10 mouse cellular contexts compared by ENCODE assay signal in the genomic region with DNA sequence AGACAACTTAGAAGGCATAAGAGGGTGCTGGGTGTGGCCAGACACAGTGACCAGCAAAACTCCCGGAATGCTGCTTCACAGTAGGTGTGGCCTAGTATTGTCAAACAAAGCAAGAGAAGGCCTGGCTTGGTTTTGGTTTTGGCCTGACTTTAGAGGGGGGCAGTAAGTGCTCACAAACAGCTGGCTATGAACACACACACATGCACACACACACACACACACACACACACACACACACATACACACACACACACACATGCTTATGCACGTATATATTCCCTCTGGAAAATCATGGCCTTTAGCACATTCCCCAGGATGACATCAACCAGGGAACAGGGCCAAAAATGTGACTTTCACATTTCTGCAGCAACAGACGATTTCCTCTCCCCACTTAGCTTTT.
DNase-seq lines count a peak whose midpoint lies in the region; ATAC-seq and TF ChIP-seq lines count a peak whose summit lies in the region.
"Had no signal": no experiment of that assay in that cellular context is flagged by ENCODE, and none has a peak within 500 bp of the region (broad histone marks: within the 10 kb centered on the region; RNA-seq: fewer than 3 reads in every experiment).

No protein-coding gene starts in this region.

- no peak for TF ChIP-seq POLR2A in embryonic fibroblast, embryonic 13.5 days (IDR thresholded peaks at IDR 0.05; ENCODE audit: low read depth, low read length)

- H3K27me3 ChIP-seq in kidney, embryonic 15.5 days: peaks cover 16% of the 10 kb centered on the region
- H3K27me3 ChIP-seq in Patski: no peaks in the 10 kb centered on the region

- H3K4me1 ChIP-seq in kidney, embryonic 15.5 days: no peaks in the 10 kb centered on the region
- H3K4me1 ChIP-seq in embryonic fibroblast, embryonic 13.5 days (ENCODE audit: control insufficient read depth, insufficient read depth, low read length): no peaks in the 10 kb centered on the region
- H3K4me1 ChIP-seq: limb, embryonic 12.5 days; midbrain, embryonic 12.5 days had no signal

- H3K36me3 ChIP-seq in kidney, embryonic 15.5 days: no peaks in the 10 kb centered on the region
- H3K36me3 ChIP-seq: limb, embryonic 12.5 days; midbrain, embryonic 12.5 days had no signal

- no peak for TF ChIP-seq CTCF in Patski (IDR thresholded peaks at IDR 0.05)
- TF ChIP-seq CTCF in embryonic fibroblast, embryonic 13.5 days (IDR thresholded peaks at IDR 0.05; ENCODE audit: borderline replicate concordance, insufficient read depth, low read length): no peak

- no peak for ATAC-seq in kidney, embryonic 15.5 days (replicated peaks; ENCODE audit: low FRiP score)
- ATAC-seq in Patski: no peak

- 42% methylated on average over 3 of the region's 3 CpGs for WGBS in kidney, embryonic 15.5 days

- H3K9ac ChIP-seq in kidney, embryonic 15.5 days: no peak overlapping the region
- H3K9ac ChIP-seq: limb, embryonic 12.5 days; midbrain, embryonic 12.5 days had no signal

- CTCF ChIA-PET in Patski (lab: Charles Lee): no interaction called here

- in situ Hi-C loops in Patski (cut with MboI; ENCODE audit: low pct_unique_long_range_greater_than_20kb): no loop called here

- no peaks in the 10 kb centered on the region for H3K9me3 ChIP-seq in kidney, embryonic 15.5 days (replicated peaks)
- H3K9me3 ChIP-seq: limb, embryonic 12.5 days; midbrain, embryonic 12.5 days had no signal

- no peak overlapping the region for H3K4me2 ChIP-seq in kidney, embryonic 15.5 days
- H3K4me2 ChIP-seq: limb, embryonic 12.5 days; midbrain, embryonic 12.5 days had no signal

- no peak overlapping the region for H3K4me3 ChIP-seq in kidney, embryonic 15.5 days (replicated peaks)
- no peak overlapping the region for H3K4me3 ChIP-seq in embryonic fibroblast, embryonic 13.5 days (ENCODE audit: insufficient read depth, low read length)
- H3K4me3 ChIP-seq: limb, embryonic 12.5 days; midbrain, embryonic 12.5 days had no signal

- no peak for DNase-seq in kidney, adult 11 months
- peak; percentile 7 for DNase-seq in Patski (ENCODE audit: low read depth, low spot score)
- DNase-seq in lung, postnatal 10 days: peak; percentile 65
- DNase-seq in layer of hippocampus, adult 9-10 months (ENCODE audit: low spot score): no peak
- no peak for DNase-seq in right cerebral cortex, postnatal 10 days (ENCODE audit: low spot score in 2 of 2)
- DNase-seq: spleen, adult 18-20 months had no signal

- POLR2A ChIA-PET in Patski (lab: Charles Lee): interaction anchor here (0.6 kb wide), 1 partner anchor 595 kb away, joined by 3 read pairs; no protein-coding TSS in a partner anchor

- 0 out of 2 replicates have a peak overlapping the region, but pooled peaks have one; percentile 19 for H3K27ac ChIP-seq in kidney, embryonic 15.5 days
- H3K27ac ChIP-seq in embryonic fibroblast, embryonic 13.5 days (ENCODE audit: insufficient read depth, low read length): peak overlapping the region; percentile 18
- H3K27ac ChIP-seq: limb, embryonic 12.5 days; midbrain, embryonic 12.5 days had no signal

Comparison
In these comparisons a context has a peak if more than half of its experiments do, and no peak if none do; other contexts are left out.
1. DNase-seq: peak in Patski (single experiment) and lung, postnatal 10 days (single experiment); none in kidney, adult 11 months (single experiment), layer of hippocampus, adult 9-10 months (single experiment) and right cerebral cortex, postnatal 10 days (0 of 2).